Mouse (Mus musculus): ENCODE data around the gene Tmem198. TPM values are rescaled to one million over a fixed set of nuclear protein-coding genes. Genes with fewer than 3 reads are reported as not detected.

Tmem198 gene
- polyA plus RNA-seq, 1 experiment from 2014 or later, result 0.79 TPM

DNA sequence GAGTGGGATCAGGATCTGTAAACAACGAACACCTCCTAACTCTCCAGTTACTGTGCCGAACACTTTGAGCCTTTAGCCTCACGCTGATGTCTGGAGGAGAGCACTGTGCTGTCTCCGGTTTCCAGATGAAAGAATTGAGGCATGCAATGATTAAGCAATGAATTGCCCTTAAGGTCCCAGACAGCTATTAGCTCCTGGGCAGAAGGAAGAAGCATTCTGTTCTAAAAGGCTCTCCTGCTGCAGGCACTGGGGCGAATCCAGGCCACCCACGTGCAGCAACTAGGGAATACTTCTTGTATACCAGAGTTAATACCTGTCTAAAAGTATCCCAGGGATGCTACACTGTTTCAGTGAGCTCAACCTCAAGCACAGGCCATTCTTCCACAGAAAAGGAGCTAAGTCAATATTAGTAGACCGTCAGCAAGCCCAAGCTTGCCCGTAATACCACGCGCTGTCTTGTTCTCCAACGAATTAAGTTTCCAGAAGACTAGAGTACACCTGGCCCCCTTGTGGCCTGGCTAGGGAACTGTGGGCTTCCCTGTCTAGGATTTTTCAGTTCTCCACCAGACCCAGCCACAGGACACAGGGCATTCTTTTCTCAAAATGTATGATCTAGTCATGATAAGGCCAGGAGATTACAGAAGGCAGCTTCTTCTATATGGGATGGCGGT lies 15.7 kb downstream of the Tmem198 start:
- H3K27ac ChIP-seq, result no peak overlapping the region
- H3K4me2 ChIP-seq, result no peak overlapping the region
- H3K9me3 ChIP-seq, result no peaks in the 10 kb centered on the region
- H3K9ac ChIP-seq, result no peak overlapping the region
- WGBS, result 38% methylated on average over 12 of the region's 12 CpGs
- 0 out of 2 replicates have a peak, but pooled peaks cover 13% of the 10 kb centered on the region for H3K4me1 ChIP-seq
- no peak for ATAC-seq (ENCODE audit: insufficient number of reproducible peaks, low FRiP score, low TSS enrichment, low read depth)
- no peaks in the 10 kb centered on the region for H3K27me3 ChIP-seq
- no peak overlapping the region for H3K4me3 ChIP-seq
- peaks cover 87% of the 10 kb centered on the region for H3K36me3 ChIP-seq

- no peak for ATAC-seq (ENCODE audit: insufficient number of reproducible peaks, low FRiP score, low TSS enrichment, low read depth)
- no peaks in the 10 kb centered on the region for H3K27me3 ChIP-seq
- no peak overlapping the region for H3K4me3 ChIP-seq
- H3K27ac ChIP-seq, result no peak overlapping the region
- H3K4me1 ChIP-seq, result peaks cover 19% of the 10 kb centered on the region
- peaks cover 89% of the 10 kb centered on the region for H3K36me3 ChIP-seq
- H3K9me3 ChIP-seq, result no peaks in the 10 kb centered on the region
- 84% methylated on average over 4 of the region's 4 CpGs for WGBS
- no peak overlapping the region for H3K4me2 ChIP-seq
- no peak overlapping the region for H3K9ac ChIP-seq
Observed at GRCm38 (mm10) chr1:75498897-75499296, 19.6 kb downstream of the Tmem198 start.

DNA sequence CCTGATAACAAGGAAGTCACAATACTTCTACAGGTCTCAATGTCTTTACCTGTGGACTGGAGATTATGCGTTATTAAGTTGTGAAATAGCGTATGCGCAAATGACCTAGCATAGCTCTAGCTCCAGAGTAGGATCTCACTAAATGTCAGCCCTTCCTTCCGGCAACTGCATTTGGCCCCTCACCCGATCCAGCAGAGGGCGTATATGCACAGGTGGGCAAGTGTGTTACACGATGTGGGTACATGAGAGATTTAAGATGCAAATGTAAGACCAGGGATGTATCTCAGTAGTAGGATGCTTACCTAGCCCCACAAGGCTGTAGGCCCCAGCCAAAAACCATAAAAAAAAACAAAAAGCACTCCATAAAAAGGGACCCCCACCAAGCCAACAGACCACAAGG lies 20.1 kb downstream of the Tmem198 start:
- H3K4me2 ChIP-seq, result no peak overlapping the region
- no peaks in the 10 kb centered on the region for H3K27me3 ChIP-seq
- peaks cover 24% of the 10 kb centered on the region for H3K4me1 ChIP-seq
- 81% methylated on average over 7 of the region's 7 CpGs for WGBS
- H3K9ac ChIP-seq, result no peak overlapping the region
- no peak overlapping the region for H3K4me3 ChIP-seq
- peaks cover 90% of the 10 kb centered on the region for H3K36me3 ChIP-seq
- no peak overlapping the region for H3K27ac ChIP-seq
- no peak for ATAC-seq (ENCODE audit: insufficient number of reproducible peaks, low FRiP score, low TSS enrichment, low read depth)
- H3K9me3 ChIP-seq, result no peaks in the 10 kb centered on the region

DNA sequence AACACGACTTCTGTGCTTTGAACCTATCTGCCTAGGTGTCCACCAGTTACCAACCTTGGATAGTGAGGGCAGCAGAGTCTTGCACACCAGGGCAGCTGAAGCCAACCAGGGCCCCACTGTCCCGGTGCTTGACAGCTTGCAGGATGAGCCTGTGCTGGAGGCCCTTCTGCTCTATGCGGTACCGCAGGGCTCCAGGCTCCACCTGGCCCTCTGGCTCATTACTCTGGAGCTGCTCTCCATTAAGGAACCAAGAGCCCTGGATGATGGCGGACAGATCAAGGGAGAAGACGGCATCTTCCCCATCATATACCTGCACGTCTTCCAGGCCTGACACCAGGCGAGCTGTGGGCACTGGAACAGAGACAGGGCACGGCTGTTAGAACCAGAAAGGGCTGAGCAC lies 22.6 kb downstream of the Tmem198 start:
- Histone ChIP-seq H3K4me2 (no peak overlapping the region), H3K36me3 (peaks cover 68% of the 10 kb centered on the region), H3K27me3 (no peaks in the 10 kb centered on the region), H3K9me3 (no peaks in the 10 kb centered on the region), H3K9ac (no peak overlapping the region), H3K27ac (no peak overlapping the region), H3K4me3 (no peak overlapping the region), H3K4me1 (peaks cover 26% of the 10 kb centered on the region)
- WGBS, result 94% methylated on average over 9 of the region's 9 CpGs
- no peak for ATAC-seq (ENCODE audit: insufficient number of reproducible peaks, low FRiP score, low TSS enrichment, low read depth)

DNA sequence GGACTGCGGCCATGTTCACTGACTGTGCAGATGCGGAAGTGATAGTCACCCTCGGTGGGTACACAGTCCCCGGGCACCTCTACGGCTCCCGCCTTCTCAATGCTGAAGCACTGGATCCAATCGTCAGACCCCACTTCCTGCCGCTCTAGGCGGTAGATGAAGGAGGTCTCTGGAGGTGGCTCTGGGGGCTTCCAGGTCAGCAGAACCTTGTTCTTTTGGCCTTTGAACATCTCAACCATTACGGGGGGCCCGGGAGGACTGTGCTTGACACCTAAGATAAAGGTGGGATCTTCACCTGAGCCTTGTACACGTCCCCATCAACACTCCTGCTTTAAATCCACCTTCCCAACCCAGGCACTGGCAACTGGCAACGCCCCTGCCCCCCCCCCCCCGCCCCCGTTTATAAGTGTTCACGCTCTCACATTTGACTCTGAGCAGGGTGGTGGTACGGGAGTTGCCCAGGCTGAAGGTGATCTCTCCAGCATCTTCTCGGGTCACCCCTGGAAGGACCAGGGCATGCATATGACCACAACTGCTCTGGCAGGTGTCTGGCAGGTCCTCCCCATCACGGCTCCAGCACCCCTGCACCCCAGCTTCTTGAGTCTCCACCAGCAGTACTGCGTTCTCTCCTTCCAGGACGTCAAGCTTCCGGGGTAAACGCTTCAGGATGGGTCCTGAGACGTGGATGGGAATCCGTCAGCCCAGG lies 23.8 kb downstream of the Tmem198 start:
- Histone ChIP-seq H3K9me3 (no peaks in the 10 kb centered on the region), H3K4me3 (0 out of 2 replicates have a peak overlapping the region, but pooled peaks have one; percentile 85), H3K4me2 (peak overlapping the region; percentile 81), H3K27ac (no peak overlapping the region), H3K9ac (no peak overlapping the region), H3K4me1 (peaks cover 32% of the 10 kb centered on the region), H3K36me3 (peaks cover 56% of the 10 kb centered on the region), H3K27me3 (no peaks in the 10 kb centered on the region)
- ATAC-seq (ENCODE audit: insufficient number of reproducible peaks, low FRiP score, low TSS enrichment, low read depth), result no peak
- 87% methylated on average over 25 of the region's 25 CpGs for WGBS

DNA sequence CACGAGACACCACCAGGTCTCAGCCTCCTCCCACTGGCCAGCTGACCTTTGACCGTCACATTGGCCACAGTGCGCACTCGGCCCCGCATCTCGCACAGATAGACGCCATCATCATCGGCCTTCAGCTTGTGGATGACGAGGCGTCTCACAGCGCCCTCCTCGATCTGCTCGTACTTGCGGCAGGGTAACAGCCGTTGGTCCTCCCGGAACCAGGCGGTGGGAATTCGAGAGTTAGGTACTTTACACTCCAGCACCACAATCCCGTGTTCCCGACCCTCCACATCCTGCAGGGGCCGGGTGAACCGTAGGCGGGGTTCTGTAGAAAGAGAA lies 24.3 kb downstream of the Tmem198 start:
- Histone ChIP-seq H3K4me2 (peak overlapping the region; percentile 81), H3K9me3 (no peaks in the 10 kb centered on the region), H3K27me3 (no peaks in the 10 kb centered on the region), H3K27ac (no peak overlapping the region), H3K4me3 (peak overlapping the region; percentile 85), H3K36me3 (peaks cover 51% of the 10 kb centered on the region), H3K4me1 (peaks cover 32% of the 10 kb centered on the region), H3K9ac (no peak overlapping the region)
- 76% methylated on average over 23 of the region's 23 CpGs for WGBS
- no peak for ATAC-seq (ENCODE audit: insufficient number of reproducible peaks, low FRiP score, low TSS enrichment, low read depth)

GRCm38 (mm10) chr1:75504256-75505045 lies 25.1 kb downstream of the Tmem198 start:
- 44% methylated on average over 9 of the region's 9 CpGs for WGBS
- H3K27me3 ChIP-seq, result no peaks in the 10 kb centered on the region
- ATAC-seq (ENCODE audit: insufficient number of reproducible peaks, low FRiP score, low TSS enrichment, low read depth), result no peak
- H3K36me3 ChIP-seq, result peaks cover 43% of the 10 kb centered on the region
- peaks cover 35% of the 10 kb centered on the region for H3K4me1 ChIP-seq
- H3K9me3 ChIP-seq, result no peaks in the 10 kb centered on the region
- H3K27ac ChIP-seq, result no peak overlapping the region
- H3K4me3 ChIP-seq, result peak overlapping the region; percentile 85
- H3K4me2 ChIP-seq, result peak overlapping the region; percentile 81
- H3K9ac ChIP-seq, result peak overlapping the region; percentile 92; the same call in 1 of the 2 replicates

DNA sequence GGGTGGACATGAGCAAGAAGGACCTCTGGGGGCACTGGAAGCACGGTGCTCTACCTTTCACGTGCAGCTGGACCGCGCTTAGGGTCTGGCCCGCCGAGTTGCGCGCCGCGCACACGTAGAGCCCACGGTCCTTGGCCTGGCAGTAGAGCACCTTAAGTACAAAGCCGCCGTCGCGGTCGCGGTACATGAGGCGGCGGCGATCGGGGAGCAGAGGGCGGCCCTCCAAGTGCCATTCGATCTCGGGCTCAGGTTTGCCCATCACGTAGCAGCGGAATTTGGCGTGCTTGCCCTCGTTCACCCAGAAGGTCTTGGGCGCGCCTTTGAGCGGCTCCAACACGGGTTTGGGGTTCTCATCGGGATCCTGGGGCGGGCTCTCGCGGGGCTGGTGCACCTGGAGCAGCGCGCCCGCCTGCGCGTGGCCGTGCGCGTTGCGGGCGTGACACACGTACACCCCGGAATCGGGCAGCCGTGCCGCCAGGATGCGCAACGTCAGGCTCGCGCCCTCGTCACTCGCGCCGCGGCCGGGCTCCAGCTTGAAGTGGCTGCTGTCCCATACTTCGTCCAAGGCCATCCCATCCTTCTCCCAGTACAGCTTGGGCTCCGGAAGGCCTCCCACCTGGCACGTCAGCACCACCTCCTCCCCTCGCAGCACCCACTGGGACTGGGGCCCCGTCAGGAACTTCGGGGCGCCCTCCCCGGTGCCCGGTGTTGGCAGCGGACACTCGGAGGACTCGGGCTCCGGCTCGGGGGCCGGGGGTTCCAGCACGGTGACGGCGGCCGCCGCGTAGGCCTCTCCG lies 26.0 kb downstream of the Tmem198 start:
- Histone ChIP-seq H3K4me3 (peak overlapping the region; percentile 85), H3K9me3 (no peaks in the 10 kb centered on the region), H3K36me3 (peaks cover 34% of the 10 kb centered on the region), H3K4me2 (peak overlapping the region; percentile 81), H3K4me1 (peaks cover 40% of the 10 kb centered on the region), H3K27me3 (no peaks in the 10 kb centered on the region), H3K27ac (peak overlapping the region; percentile 98), H3K9ac (peak overlapping the region; percentile 92)
- under 1% methylated on average over 81 of the region's 84 CpGs for WGBS
- ATAC-seq (ENCODE audit: insufficient number of reproducible peaks, low FRiP score, low TSS enrichment, low read depth), result peak; percentile 15; the same call in 1 of the 2 replicates

DNA sequence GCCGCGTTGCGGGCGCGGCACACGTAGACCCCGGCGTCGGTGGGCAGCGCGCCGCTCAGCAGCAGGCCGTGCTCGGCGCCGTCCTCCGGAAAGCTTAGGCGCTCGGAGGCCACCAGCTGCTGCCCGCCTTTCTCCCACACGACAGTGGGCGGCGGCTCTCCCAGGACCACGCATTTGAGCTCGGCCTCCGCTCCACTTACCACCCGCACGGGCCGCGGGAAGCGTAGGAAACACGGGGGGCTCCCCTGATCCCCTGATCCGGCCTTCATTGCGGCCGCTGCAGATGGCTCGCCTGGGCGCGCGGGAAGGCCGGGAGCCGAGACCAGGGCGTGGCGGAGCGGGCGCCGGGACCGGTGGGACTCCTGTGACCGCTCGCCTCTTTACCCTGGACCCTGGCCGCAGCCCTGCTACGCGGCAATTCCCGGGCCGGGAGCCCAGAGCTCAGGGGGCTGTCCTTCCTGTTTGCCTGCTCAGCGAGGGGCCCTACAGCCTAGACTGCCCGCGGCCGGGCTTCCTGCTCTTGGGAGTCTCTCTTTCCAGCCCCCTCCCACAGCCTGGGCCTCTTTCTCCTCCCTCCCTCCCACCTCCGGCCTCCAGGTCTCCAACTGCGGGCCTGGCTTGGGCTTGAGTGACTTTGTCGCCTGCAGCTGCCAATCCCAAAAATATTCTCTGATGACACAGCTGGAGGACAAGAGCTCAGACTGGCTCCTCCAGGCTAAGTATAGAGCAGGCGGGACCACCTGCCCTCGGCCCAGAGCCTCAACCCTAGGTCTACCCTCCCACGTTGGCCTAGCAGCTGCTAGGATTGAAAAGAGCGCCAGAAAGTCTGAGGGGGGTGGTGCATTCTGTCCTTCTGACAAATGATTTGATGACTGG lies 26.9 kb downstream of the Tmem198 start, which contains the start of gene Obsl1:
Gene Obsl1, minus strand, starts transcription at position 497 of the 876 bp plus-strand sequence.
- Histone ChIP-seq H3K36me3 (peaks cover 25% of the 10 kb centered on the region), H3K27ac (peak within 1 kb of the TSS; percentile 98), H3K9me3 (no peaks in the 10 kb centered on the region), H3K9ac (peak within 1 kb of the TSS; percentile 92), H3K27me3 (no peaks in the 10 kb centered on the region), H3K4me1 (peaks cover 40% of the 10 kb centered on the region), H3K4me2 (peak within 1 kb of the TSS; percentile 81), H3K4me3 (peak within 1 kb of the TSS; percentile 85)
- under 1% methylated on average over 64 of the region's 65 CpGs for WGBS
- ATAC-seq (ENCODE audit: insufficient number of reproducible peaks, low FRiP score, low TSS enrichment, low read depth), result peak; percentile 94

DNA sequence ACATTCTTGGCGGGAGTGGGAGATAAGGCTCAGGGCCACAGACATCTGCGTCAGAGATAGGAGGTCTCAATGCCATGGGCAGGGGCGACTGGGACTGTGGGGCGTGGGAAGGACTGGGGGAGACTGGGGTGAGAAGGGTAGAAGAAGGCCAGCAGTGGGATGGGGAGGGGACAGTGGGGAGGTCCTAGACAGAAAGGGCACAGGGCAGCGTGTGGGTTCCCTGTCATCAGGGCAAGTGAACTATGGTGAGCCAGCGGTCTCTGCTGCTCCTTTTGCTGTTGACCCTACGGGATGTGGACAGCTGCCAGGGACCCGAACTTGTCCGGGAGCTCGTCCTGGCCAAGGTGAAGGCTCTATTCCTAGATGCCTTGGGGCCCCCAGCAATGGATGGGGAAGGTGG lies 27.7 kb downstream of the Tmem198 start, which contains the start of gene Inha:
Gene Inha, plus strand, starts transcription at position 72 of the 400 bp plus-strand sequence.
- H3K4me2 ChIP-seq, result peak within 1 kb of the TSS; percentile 81
- H3K9ac ChIP-seq, result peak within 1 kb of the TSS; percentile 92
- peaks cover 17% of the 10 kb centered on the region for H3K36me3 ChIP-seq
- H3K4me1 ChIP-seq, result peaks cover 46% of the 10 kb centered on the region
- WGBS, result 71% methylated on average over 10 of the region's 10 CpGs
- peak within 1 kb of the TSS; percentile 98 for H3K27ac ChIP-seq
- H3K27me3 ChIP-seq, result no peaks in the 10 kb centered on the region
- ATAC-seq (ENCODE audit: insufficient number of reproducible peaks, low FRiP score, low TSS enrichment, low read depth), result no peak
- H3K9me3 ChIP-seq, result no peaks in the 10 kb centered on the region
- H3K4me3 ChIP-seq, result peak within 1 kb of the TSS; percentile 85
